Mouse (Mus musculus) cortical plate, adult 2 months (tissue): ENCODE results near the gene 4930544D05Rik.

Experiments used
- CTCF ChIP-seq: fragments of 200-500 bp; IDR thresholded peaks from 2 replicates; pipeline ENCODE4 v1.5.1; 2011; ENCODE audit warnings: mild to moderate bottlenecking, control low read depth, low read length; ENCODE audit not compliant: insufficient read depth; ENCODE audit errors: extremely low read depth
- POLR2A ChIP-seq: fragments of 200-500 bp; IDR thresholded peaks from 2 replicates; pipeline ENCODE4 v1.6.1; 2011; ENCODE audit warnings: mild to moderate bottlenecking, low read length, control low read depth; ENCODE audit not compliant: insufficient read depth; ENCODE audit errors: extremely low read depth

GRCm38 (mm10) chr11:70607611-70608010, 8.0 kb upstream of the 4930544D05Rik start:
- no peak for TF ChIP-seq POLR2A
- TF ChIP-seq CTCF, result no peak
